Mouse (Mus musculus): ENCODE results near the gene Acot13. TPM values are rescaled to one million over a fixed set of nuclear protein-coding genes. Genes with fewer than 3 reads are reported as not detected.

Acot13 gene
- 97.3 TPM for polyA plus RNA-seq (2014; fragmentation: Illumina TruSeq; extraction: RNeasy Lipid Tissue Mini Kit (QIAGEN cat#74804); ENCODE audit: insufficient read depth, low read depth, low replicate concordance)

GRCm38 (mm10) chr13:24831353-24832130 is at the start of gene Acot13, which contains the start of gene Tdp2:
Gene Acot13, minus strand, starts transcription at chr13:24831540.
Gene Tdp2, plus strand, starts transcription at chr13:24831679.

GRCm38 (mm10) chr13:24844983-24845955 is 13.9 kb upstream of the Acot13 start, which contains the start of gene D130043K22Rik:
Gene D130043K22Rik, plus strand, starts transcription at chr13:24845135.

GRCm38 (mm10) chr13:24801308-24801921 is 29.9 kb downstream of the Acot13 start, which contains the start of gene BC005537:
Gene BC005537, plus strand, starts transcription at chr13:24801657.

Other genes with a start within 250 kb of the Acot13 start
- gene Ripor2, start 249.4 kb downstream of the Acot13 start, polyA plus RNA-seq (2014; fragmentation: Illumina TruSeq; extraction: RNeasy Lipid Tissue Mini Kit (QIAGEN cat#74804); ENCODE audit: insufficient read depth, low read depth, low replicate concordance), result 8.0 TPM
- gene Armh2, start 90.3 kb downstream of the Acot13 start, polyA plus RNA-seq (2014; fragmentation: Illumina TruSeq; extraction: RNeasy Lipid Tissue Mini Kit (QIAGEN cat#74804); ENCODE audit: insufficient read depth, low read depth, low replicate concordance), result not detected
- gene Gmnn, start 69.6 kb downstream of the Acot13 start, polyA plus RNA-seq (2014; fragmentation: Illumina TruSeq; extraction: RNeasy Lipid Tissue Mini Kit (QIAGEN cat#74804); ENCODE audit: insufficient read depth, low read depth, low replicate concordance), result 18.6 TPM
- 70.4 TPM for gene BC005537, start 29.9 kb downstream of the Acot13 start, polyA plus RNA-seq (2014; fragmentation: Illumina TruSeq; extraction: RNeasy Lipid Tissue Mini Kit (QIAGEN cat#74804); ENCODE audit: insufficient read depth, low read depth, low replicate concordance)
- gene Tdp2, start 139 bp upstream of the Acot13 start, polyA plus RNA-seq (2014; fragmentation: Illumina TruSeq; extraction: RNeasy Lipid Tissue Mini Kit (QIAGEN cat#74804); ENCODE audit: insufficient read depth, low read depth, low replicate concordance), result 12.3 TPM
- 0.21 TPM for gene D130043K22Rik, start 13.6 kb upstream of the Acot13 start, polyA plus RNA-seq (2014; fragmentation: Illumina TruSeq; extraction: RNeasy Lipid Tissue Mini Kit (QIAGEN cat#74804); ENCODE audit: insufficient read depth, low read depth, low replicate concordance)
- 2.2 TPM for gene Aldh5a1, start 106.1 kb upstream of the Acot13 start, polyA plus RNA-seq (2014; fragmentation: Illumina TruSeq; extraction: RNeasy Lipid Tissue Mini Kit (QIAGEN cat#74804); ENCODE audit: insufficient read depth, low read depth, low replicate concordance)
- gene Gpld1, start 111.6 kb upstream of the Acot13 start, polyA plus RNA-seq (2014; fragmentation: Illumina TruSeq; extraction: RNeasy Lipid Tissue Mini Kit (QIAGEN cat#74804); ENCODE audit: insufficient read depth, low read depth, low replicate concordance), result 1.7 TPM
- 7.7 TPM for gene Mrs2, start 188.8 kb upstream of the Acot13 start, polyA plus RNA-seq (2014; fragmentation: Illumina TruSeq; extraction: RNeasy Lipid Tissue Mini Kit (QIAGEN cat#74804); ENCODE audit: insufficient read depth, low read depth, low replicate concordance)
- gene Dcdc2a, start 224.5 kb upstream of the Acot13 start, polyA plus RNA-seq (2014; fragmentation: Illumina TruSeq; extraction: RNeasy Lipid Tissue Mini Kit (QIAGEN cat#74804); ENCODE audit: insufficient read depth, low read depth, low replicate concordance), result 2.3 TPM